Mouse (Mus musculus) kidney, postnatal 4 days (tissue): ENCODE data around the gene Mturn.

Source experiments
- DNase-seq, 2 experiments: peaks; one replicate each; pipeline ENCODE4 v3.0.0; 2021; ENCODE audit warnings: mixed read lengths in 2 of 2

The Mturn gene

DNA sequence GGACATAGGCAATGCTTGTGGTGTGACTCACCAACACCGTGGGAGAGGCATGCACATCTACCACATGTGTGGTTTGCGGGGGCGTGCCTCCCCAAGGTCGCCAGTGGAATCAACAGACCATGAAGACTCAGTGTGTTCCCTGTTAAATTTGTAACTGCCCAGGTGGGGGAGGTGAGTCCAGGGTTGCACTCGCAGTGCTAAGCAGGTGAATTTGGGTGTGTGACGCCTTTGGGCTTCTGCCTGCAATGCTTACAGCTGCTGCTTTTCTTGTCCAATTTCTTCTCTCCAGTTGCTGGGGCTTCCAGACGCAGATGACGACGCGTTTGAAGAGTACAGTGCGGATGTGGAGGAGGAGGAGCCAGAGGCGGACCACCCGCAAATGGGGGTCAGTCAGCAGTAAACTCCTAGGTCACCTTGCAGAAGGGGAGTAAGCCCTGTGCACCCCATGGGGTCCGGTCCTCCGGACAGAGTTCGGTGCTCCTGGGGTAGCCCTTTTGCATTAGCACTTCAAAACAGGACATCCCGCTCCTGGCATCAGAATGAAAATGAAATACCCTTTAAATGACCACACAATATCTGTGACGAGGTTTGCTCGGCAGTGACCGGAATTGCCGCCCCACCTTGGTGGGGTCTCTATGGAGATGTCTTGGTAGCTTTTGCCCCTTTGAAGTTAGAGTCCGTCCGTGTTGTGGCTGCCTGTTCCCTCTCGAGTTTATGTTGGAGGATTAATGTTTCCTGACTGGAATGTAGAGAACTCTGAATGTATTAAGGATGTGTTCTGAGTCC is 17.5 kb downstream of the Mturn start:
- DNase-seq, result peak; percentile 57 to 71

GRCm38 (mm10) chr6:54699477-54700056 is 18.1 kb downstream of the Mturn start:
- DNase-seq, result peak; percentile 81 to 88

GRCm38 (mm10) chr6:54700516-54700915 is 19.1 kb downstream of the Mturn start:
- DNase-seq, result no peak

GRCm38 (mm10) chr6:54701901-54702300 is 20.5 kb downstream of the Mturn start:
- no peak for DNase-seq

- DNase-seq, result no peak
Observed at GRCm38 (mm10) chr6:54703633-54704538, 22.5 kb downstream of the Mturn start.

- no peak for DNase-seq
Observed at GRCm38 (mm10) chr6:54704539-54704845, 23.1 kb downstream of the Mturn start.

- no peak for DNase-seq
Observed at GRCm38 (mm10) chr6:54704847-54705246, 23.4 kb downstream of the Mturn start.

DNA sequence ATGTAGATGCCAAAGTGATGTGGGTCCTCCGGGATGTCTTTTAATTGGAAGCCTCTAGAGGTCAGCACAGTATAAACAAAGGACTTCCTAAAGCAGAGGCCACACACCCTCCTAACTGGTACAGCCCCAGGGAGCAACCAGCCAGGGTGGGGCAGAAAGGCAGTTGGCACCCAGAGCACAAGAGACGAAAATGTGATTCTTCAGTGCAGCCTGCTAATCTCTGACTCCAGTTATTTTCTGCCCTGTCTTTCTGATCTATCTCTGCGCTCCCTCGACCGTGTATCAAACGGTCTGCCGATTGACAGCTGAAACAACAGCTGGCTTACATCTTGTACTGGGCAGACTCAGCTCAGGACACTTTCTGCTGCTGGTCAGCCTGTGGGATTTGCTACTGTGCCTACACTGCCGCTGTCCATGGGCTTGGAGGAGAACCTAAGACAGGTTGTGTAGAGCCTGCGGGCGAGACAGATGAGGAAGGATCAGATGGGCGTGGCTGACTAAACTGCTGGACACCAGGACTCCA is 24.0 kb downstream of the Mturn start:
- peak; percentile 43 to 64 for DNase-seq

DNA sequence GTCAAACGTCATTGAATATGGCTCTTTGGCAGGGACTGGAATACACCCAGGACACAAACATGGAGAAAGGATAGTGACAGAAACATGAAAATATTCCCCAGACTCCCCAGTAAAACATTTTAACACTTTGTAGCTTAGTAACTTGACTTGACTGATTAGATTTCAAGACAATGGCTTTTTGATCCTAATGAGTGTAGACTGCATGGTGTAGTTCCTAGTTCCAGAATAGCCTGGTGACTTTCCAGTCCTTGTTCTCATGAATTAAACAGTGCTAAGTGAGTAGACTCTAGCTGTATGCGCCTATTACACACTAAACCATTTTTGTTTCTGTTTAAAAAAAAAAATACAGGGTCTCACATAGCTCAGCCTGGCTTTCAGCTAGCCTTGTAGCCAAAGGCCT is 24.7 kb downstream of the Mturn start:
- DNase-seq, result no peak

GRCm38 (mm10) chr6:54706611-54707172 is 25.3 kb downstream of the Mturn start:
- DNase-seq, result no peak

- DNase-seq, result no peak
Observed at GRCm38 (mm10) chr6:54708646-54709045, 27.2 kb downstream of the Mturn start.

DNA sequence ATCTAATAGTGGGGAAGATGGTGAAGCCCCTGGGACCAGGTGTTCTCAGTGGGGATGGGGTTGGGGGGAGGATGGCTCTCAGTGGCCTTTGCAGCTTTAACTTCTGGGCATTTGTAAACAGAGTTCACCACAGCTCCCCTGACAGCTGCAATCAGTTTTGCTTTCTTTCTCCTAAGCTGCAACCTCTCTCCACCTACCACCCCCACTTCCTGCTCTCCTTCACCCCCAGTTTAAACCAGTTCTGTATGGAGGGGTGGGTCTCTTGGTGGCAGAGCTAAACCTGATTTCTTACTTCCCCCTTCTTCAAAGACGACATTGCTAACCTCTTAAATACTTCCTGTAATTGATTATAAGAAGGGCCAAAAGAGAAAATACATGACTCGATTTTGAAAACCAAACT is 34.3 kb downstream of the Mturn start:
- no peak for DNase-seq

DNA sequence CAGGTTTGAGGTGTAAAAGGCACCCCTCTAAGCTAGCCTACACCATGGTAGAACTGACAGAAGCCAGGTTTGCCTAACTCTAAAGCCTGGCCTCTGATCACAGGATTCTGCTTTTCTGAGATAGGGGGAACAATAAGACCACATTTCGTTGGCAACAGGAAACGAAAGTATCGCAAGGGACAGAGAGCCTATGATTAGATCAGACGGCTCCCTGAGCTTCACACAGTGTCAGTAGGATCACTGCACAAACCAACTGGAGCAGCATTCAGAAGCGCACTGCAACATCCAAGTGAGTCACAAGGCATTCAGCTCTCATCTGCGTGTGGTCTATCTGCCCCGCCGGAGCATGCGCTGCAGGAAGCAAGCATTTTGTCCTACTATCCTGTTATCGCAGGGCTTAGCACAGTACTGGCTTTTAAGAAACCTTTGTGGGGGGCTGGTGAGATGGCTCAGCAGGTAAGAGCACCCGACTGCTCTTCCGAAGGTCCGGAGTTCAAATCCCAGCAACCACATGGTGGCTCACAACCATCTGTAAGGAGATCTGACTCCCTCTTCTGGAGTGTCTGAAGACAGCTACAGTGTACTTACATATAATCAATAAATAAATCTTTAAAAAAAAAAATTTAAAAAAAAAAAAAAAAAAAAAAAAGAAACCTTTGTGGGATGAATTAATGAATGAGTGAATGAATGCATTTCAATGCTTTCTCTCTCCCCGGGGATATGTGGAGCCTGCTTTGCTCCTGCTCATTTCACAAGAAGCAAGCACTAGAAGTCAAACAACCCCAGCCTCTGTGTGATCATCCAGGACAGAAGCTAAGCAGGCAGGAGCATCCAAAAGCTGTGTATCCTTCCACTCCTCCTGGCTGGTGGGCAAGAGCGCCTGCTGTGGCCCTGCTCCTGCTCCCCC is 37.6 kb downstream of the Mturn start:
- no peak for DNase-seq

DNA sequence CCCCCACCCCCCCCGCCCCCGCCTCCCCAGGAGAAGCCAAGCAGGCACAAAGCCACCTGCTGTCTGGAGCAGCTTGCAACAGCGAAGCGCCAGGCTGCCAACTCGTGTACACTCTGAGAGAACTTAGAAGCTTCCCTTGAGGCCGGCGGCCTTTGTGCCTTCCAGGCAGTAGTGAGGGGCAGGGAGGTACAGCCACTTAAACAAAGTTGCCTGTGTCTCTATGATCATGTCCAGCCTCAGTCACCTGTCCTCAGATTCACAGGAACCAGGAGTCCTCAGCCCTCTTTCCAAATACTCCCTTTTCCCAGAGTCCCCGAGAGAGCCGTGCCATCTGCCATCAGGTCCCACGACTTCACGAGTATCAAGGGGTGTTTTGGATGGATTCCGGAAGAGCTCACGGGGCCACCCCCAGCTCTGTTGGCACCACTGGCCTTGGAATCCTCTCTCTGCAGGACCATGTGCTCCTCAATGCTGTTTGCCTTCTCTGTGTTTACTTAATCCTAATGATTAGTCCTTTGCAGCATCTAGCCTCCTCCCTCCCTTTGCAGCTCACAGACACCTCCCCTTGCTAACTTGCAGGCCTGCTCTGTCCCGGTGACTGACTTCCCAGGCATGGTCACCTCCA is 38.4 kb downstream of the Mturn start:
- peak in 1 of 2 experiments; percentile 21 for DNase-seq

DNA sequence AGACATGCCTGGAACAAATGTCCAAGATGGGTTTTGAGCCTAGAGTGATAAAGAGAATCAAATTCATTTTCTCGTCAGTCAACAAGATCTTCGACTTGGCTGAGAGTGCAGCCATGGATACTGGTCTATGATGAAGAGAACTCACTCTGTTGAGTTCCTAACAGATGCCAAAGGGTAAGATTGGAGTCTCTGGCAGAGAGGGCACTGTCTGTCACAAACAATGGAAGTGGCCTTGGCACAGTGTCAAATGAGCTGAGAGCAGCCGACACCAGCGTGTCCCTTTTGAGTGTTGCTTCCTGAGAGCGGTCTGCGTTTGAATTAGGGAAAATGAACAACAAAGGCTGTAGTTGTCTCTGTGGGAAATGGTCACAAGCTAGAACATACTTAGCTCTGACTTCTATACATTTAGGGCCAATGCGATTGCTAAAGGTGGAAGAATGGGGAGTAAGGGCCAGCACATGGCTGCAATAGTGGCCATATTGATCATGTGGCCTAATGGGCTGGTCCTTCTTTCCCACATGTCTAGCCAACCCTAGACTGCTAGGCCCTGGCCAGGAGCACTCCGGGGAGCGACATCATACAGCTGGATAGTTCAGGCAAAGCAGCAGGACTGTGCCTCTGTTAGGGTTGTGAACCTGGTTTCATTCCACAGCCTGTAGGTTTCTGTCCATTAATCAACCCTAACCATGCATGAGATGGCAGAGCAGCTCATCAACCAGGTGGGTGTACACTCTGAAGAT is 39.3 kb downstream of the Mturn start:
- no peak for DNase-seq

- DNase-seq, result no peak
Observed at GRCm38 (mm10) chr6:54721252-54721635, 39.8 kb downstream of the Mturn start.

GRCm38 (mm10) chr6:54726309-54726708 is 44.9 kb downstream of the Mturn start:
- no peak for DNase-seq

GRCm38 (mm10) chr6:54726796-54727195 is 45.4 kb downstream of the Mturn start:
- DNase-seq, result no peak

DNA sequence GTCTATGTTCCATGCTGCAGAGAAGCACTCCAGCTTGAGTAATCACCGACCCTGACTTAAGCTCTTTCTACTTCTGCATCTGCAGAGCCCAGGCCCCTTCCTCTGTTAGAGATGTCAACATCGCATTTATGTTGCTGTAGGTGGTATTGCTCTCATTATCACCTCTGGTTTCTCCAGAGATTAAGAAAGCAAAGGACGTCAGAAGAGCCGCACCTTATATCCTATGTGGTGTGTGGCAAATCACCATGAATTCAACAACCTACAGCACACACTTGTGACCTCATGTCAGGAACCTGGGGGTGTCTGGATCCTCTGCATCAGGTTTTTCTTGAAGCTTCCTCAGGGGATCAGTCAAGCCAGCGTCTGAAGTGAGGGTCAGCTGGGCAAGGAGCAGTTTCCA is 46.0 kb downstream of the Mturn start:
- no peak for DNase-seq

DNA sequence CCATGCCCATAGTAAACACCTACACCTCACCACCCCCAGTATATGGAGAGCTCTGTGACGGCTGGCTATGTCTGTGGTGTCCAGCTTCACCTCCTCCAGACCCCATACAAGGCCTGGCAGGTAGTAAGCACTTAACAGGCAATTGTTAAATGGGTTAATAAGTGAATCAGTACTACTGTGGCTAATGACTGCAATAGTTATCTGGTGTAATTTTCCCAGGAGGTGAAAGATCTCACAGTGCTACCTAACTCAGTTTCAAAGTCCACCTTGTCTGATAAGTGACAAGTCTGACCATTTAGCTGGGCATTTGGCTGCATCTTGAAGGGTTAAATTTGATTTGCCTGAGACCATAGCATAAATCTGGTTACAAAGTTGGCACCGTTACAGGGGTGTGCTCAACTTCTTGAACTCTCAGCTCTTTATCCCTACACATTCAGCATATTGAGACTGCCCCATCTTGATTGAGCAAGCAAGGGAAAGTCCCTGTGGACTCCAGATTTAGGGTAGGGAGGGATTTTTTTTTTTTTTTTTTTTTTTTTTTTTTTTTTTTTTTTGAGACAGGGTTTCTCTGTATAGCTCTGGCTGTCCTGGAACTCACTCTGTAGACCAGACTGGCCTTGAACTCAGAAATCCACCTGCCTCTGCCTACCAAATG is 48.2 kb downstream of the Mturn start:
- DNase-seq, result no peak
